Mouse (Mus musculus): ENCODE data around the gene 2610002M06Rik. TPM values are rescaled to one million over a fixed set of nuclear protein-coding genes. Genes with fewer than 3 reads are reported as not detected.

The 2610002M06Rik gene
- polyA plus RNA-seq (2014; fragmentation: Nextera tagmentation; extraction: Ambion mirVana) = 8.2 and 8.6 TPM in 2 replicates

- peak within 1 kb of the TSS; percentile 62 for H3K9ac ChIP-seq (ENCODE audit: low read depth, low read length)
- H3K4me3 ChIP-seq (ENCODE audit: low read length) = peak within 1 kb of the TSS; percentile 54
- H3K9me3 ChIP-seq (ENCODE audit: control insufficient read depth, low read length) = no peaks in the 10 kb centered on the region
- WGBS = 25% methylated on average over 28 of the region's 28 CpGs
- no peaks in the 10 kb centered on the region for H3K27me3 ChIP-seq (ENCODE audit: control insufficient read depth, insufficient read depth, low read length)
- no peaks in the 10 kb centered on the region for H3K36me3 ChIP-seq (ENCODE audit: control insufficient read depth, insufficient read depth, low read length)
- no peak within 1 kb of the TSS for H3K27ac ChIP-seq (ENCODE audit: low read depth, low read length)
- ATAC-seq (ENCODE audit: low FRiP score, low TSS enrichment) = peak; percentile 100
- H3K4me1 ChIP-seq (ENCODE audit: control insufficient read depth, insufficient read depth, low read length) = no peaks in the 10 kb centered on the region
- peak within 1 kb of the TSS; percentile 42 for H3K4me2 ChIP-seq (replicated peaks; ENCODE audit: low read depth, low read length)
Measured at GRCm38 (mm10) chrX:107816218-107816554, at the start of gene 2610002M06Rik. Gene 2610002M06Rik, minus strand, starts transcription at chrX:107816334.

- H3K27ac ChIP-seq (ENCODE audit: low read depth, low read length) = no peak overlapping the region
- WGBS = 38% methylated on average over 4 of the region's 4 CpGs
- H3K36me3 ChIP-seq (ENCODE audit: control insufficient read depth, insufficient read depth, low read length) = no peaks in the 10 kb centered on the region
- H3K9ac ChIP-seq (ENCODE audit: low read depth, low read length) = no peak overlapping the region
- no peak overlapping the region for H3K4me2 ChIP-seq (replicated peaks; ENCODE audit: low read depth, low read length)
- H3K4me1 ChIP-seq (ENCODE audit: control insufficient read depth, insufficient read depth, low read length) = no peaks in the 10 kb centered on the region
- H3K4me3 ChIP-seq (ENCODE audit: low read length) = no peak overlapping the region
- H3K9me3 ChIP-seq (ENCODE audit: control insufficient read depth, low read length) = no peaks in the 10 kb centered on the region
- ATAC-seq (ENCODE audit: low FRiP score, low TSS enrichment) = no peak
- H3K27me3 ChIP-seq (ENCODE audit: control insufficient read depth, insufficient read depth, low read length) = no peaks in the 10 kb centered on the region
Measured at GRCm38 (mm10) chrX:107858165-107858564, 42.0 kb upstream of the 2610002M06Rik start.

- Histone ChIP-seq H3K4me2 (replicated peaks; ENCODE audit: low read depth, low read length) (peak overlapping the region; percentile 42), H3K9ac (ENCODE audit: low read depth, low read length) (no peak overlapping the region), H3K4me1 (ENCODE audit: control insufficient read depth, insufficient read depth, low read length) (no peaks in the 10 kb centered on the region), H3K27ac (ENCODE audit: low read depth, low read length) (no peak overlapping the region), H3K27me3 (ENCODE audit: control insufficient read depth, insufficient read depth, low read length) (no peaks in the 10 kb centered on the region), H3K36me3 (ENCODE audit: control insufficient read depth, insufficient read depth, low read length) (no peaks in the 10 kb centered on the region), H3K4me3 (ENCODE audit: low read length) (peak overlapping the region; percentile 54; the same call in 1 of the 2 replicates), H3K9me3 (ENCODE audit: control insufficient read depth, low read length) (no peaks in the 10 kb centered on the region)
- WGBS = 83% methylated on average over 6 of the region's 6 CpGs
- ATAC-seq (ENCODE audit: low FRiP score, low TSS enrichment) = no peak
Measured at GRCm38 (mm10) chrX:107816726-107817125, 592 bp upstream of the 2610002M06Rik start.

- Histone ChIP-seq H3K27me3 (ENCODE audit: control insufficient read depth, insufficient read depth, low read length) (no peaks in the 10 kb centered on the region), H3K4me3 (ENCODE audit: low read length) (peak overlapping the region; percentile 54), H3K27ac (ENCODE audit: low read depth, low read length) (no peak overlapping the region), H3K9ac (ENCODE audit: low read depth, low read length) (peak overlapping the region; percentile 62), H3K4me2 (replicated peaks; ENCODE audit: low read depth, low read length) (peak overlapping the region; percentile 42), H3K36me3 (ENCODE audit: control insufficient read depth, insufficient read depth, low read length) (no peaks in the 10 kb centered on the region), H3K9me3 (ENCODE audit: control insufficient read depth, low read length) (no peaks in the 10 kb centered on the region), H3K4me1 (ENCODE audit: control insufficient read depth, insufficient read depth, low read length) (no peaks in the 10 kb centered on the region)
- peak; percentile 58 for ATAC-seq (ENCODE audit: low FRiP score, low TSS enrichment)
- WGBS = 27% methylated on average over 31 of the region's 32 CpGs
Measured at GRCm38 (mm10) chrX:107815502-107816217, 474 bp downstream of the 2610002M06Rik start.

GRCm38 (mm10) chrX:107812120-107812519 lies 4.0 kb downstream of the 2610002M06Rik start:
- no peaks in the 10 kb centered on the region for H3K27me3 ChIP-seq (ENCODE audit: control insufficient read depth, insufficient read depth, low read length)
- no peak overlapping the region for H3K4me3 ChIP-seq (ENCODE audit: low read length)
- no peaks in the 10 kb centered on the region for H3K4me1 ChIP-seq (ENCODE audit: control insufficient read depth, insufficient read depth, low read length)
- no peak overlapping the region for H3K27ac ChIP-seq (ENCODE audit: low read depth, low read length)
- H3K9ac ChIP-seq (ENCODE audit: low read depth, low read length) = no peak overlapping the region
- no peak overlapping the region for H3K4me2 ChIP-seq (replicated peaks; ENCODE audit: low read depth, low read length)
- no peaks in the 10 kb centered on the region for H3K36me3 ChIP-seq (ENCODE audit: control insufficient read depth, insufficient read depth, low read length)
- no peak for ATAC-seq (ENCODE audit: low FRiP score, low TSS enrichment)
- no peaks in the 10 kb centered on the region for H3K9me3 ChIP-seq (ENCODE audit: control insufficient read depth, low read length)

- Histone ChIP-seq H3K4me3 (ENCODE audit: low read length) (no peak overlapping the region), H3K9ac (ENCODE audit: low read depth, low read length) (no peak overlapping the region), H3K27ac (ENCODE audit: low read depth, low read length) (no peak overlapping the region), H3K4me2 (replicated peaks; ENCODE audit: low read depth, low read length) (no peak overlapping the region), H3K36me3 (ENCODE audit: control insufficient read depth, insufficient read depth, low read length) (no peaks in the 10 kb centered on the region), H3K4me1 (ENCODE audit: control insufficient read depth, insufficient read depth, low read length) (no peaks in the 10 kb centered on the region), H3K27me3 (ENCODE audit: control insufficient read depth, insufficient read depth, low read length) (no peaks in the 10 kb centered on the region), H3K9me3 (ENCODE audit: control insufficient read depth, low read length) (no peaks in the 10 kb centered on the region)
- no peak for ATAC-seq (ENCODE audit: low FRiP score, low TSS enrichment)
- 88% methylated on average over 2 of the region's 2 CpGs for WGBS
Measured at GRCm38 (mm10) chrX:107796919-107797318, 19.2 kb downstream of the 2610002M06Rik start.

- Histone ChIP-seq H3K36me3 (ENCODE audit: control insufficient read depth, insufficient read depth, low read length) (no peaks in the 10 kb centered on the region), H3K27ac (ENCODE audit: low read depth, low read length) (no peak overlapping the region), H3K27me3 (ENCODE audit: control insufficient read depth, insufficient read depth, low read length) (no peaks in the 10 kb centered on the region), H3K4me1 (ENCODE audit: control insufficient read depth, insufficient read depth, low read length) (no peaks in the 10 kb centered on the region), H3K9ac (ENCODE audit: low read depth, low read length) (no peak overlapping the region), H3K4me2 (replicated peaks; ENCODE audit: low read depth, low read length) (no peak overlapping the region), H3K9me3 (ENCODE audit: control insufficient read depth, low read length) (no peaks in the 10 kb centered on the region), H3K4me3 (ENCODE audit: low read length) (no peak overlapping the region)
- 71% methylated on average over 1 of the region's 1 CpGs for WGBS
- no peak for ATAC-seq (ENCODE audit: low FRiP score, low TSS enrichment)
Measured at GRCm38 (mm10) chrX:107795785-107796184, 20.3 kb downstream of the 2610002M06Rik start.

- H3K4me3 ChIP-seq (ENCODE audit: low read length) = no peak within 1 kb of the TSS
- no peak within 1 kb of the TSS for H3K4me2 ChIP-seq (replicated peaks; ENCODE audit: low read depth, low read length)
- H3K27ac ChIP-seq (ENCODE audit: low read depth, low read length) = no peak within 1 kb of the TSS
- H3K36me3 ChIP-seq (ENCODE audit: control insufficient read depth, insufficient read depth, low read length) = no peaks in the 10 kb centered on the region
- 83% methylated on average over 1 of the region's 1 CpGs for WGBS
- no peaks in the 10 kb centered on the region for H3K9me3 ChIP-seq (ENCODE audit: control insufficient read depth, low read length)
- no peaks in the 10 kb centered on the region for H3K4me1 ChIP-seq (ENCODE audit: control insufficient read depth, insufficient read depth, low read length)
- ATAC-seq (ENCODE audit: low FRiP score, low TSS enrichment) = no peak
- no peaks in the 10 kb centered on the region for H3K27me3 ChIP-seq (ENCODE audit: control insufficient read depth, insufficient read depth, low read length)
- no peak within 1 kb of the TSS for H3K9ac ChIP-seq (ENCODE audit: low read depth, low read length)
Measured at GRCm38 (mm10) chrX:107792290-107792689, 23.8 kb downstream of the 2610002M06Rik start, which contains the start of gene Tent5d. Gene Tent5d, plus strand, starts transcription at chrX:107792590.

GRCm38 (mm10) chrX:107790750-107791493 lies 25.2 kb downstream of the 2610002M06Rik start:
- WGBS = 23% methylated on average over 8 of the region's 8 CpGs
- H3K4me2 ChIP-seq (replicated peaks; ENCODE audit: low read depth, low read length) = no peak overlapping the region
- no peaks in the 10 kb centered on the region for H3K4me1 ChIP-seq (ENCODE audit: control insufficient read depth, insufficient read depth, low read length)

More at GRCm38 (mm10) chrX:107790750-107791493, 25.2 kb downstream of the 2610002M06Rik start:
- H3K4me3 ChIP-seq (ENCODE audit: low read length) = no peak overlapping the region
- no peaks in the 10 kb centered on the region for H3K36me3 ChIP-seq (ENCODE audit: control insufficient read depth, insufficient read depth, low read length)
- H3K9me3 ChIP-seq (ENCODE audit: control insufficient read depth, low read length) = no peaks in the 10 kb centered on the region
- no peak overlapping the region for H3K27ac ChIP-seq (ENCODE audit: low read depth, low read length)
- H3K27me3 ChIP-seq (ENCODE audit: control insufficient read depth, insufficient read depth, low read length) = no peaks in the 10 kb centered on the region
- H3K9ac ChIP-seq (ENCODE audit: low read depth, low read length) = no peak overlapping the region
- ATAC-seq (ENCODE audit: low FRiP score, low TSS enrichment) = no peak
